Mouse (Mus musculus) c-Kit-positive CD71-positive TER-119-positive erythroid progenitor cells, embryonic 14.5 days (primary cell): ENCODE results near the gene Snx27.

Source experiments
- DNase-seq: peaks from one replicate; pipeline ENCODE4 v3.0.0-alpha.2; 2013; ENCODE audit warnings: low spot score

Gene Snx27

DNA sequence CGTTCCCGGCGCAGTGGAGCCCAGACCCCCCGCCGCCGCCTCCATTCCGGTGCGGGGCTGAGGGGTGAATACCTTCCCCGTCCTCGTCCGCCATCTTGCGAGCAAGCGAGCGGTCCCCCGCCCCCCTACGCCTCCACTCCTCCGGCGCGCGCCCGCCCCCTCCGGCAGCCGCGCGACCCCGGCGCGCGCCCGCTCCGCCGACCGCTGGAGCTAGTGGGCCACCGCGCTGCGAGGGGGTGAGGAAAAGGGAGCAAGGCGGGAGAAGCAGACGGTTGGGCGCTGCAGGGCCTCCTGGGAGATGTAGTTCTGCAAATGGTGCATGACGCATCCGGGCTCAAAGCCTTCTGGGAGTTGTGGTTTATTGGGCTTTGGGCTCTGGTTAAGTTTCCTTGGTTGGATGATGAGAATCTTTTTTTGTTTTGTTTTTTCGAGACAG, at the start of gene Snx27:
Gene Snx27 (minus strand): TSS at position 261 of the 436 bp plus-strand sequence.
- DNase-seq: peak; percentile 64

- no peak for DNase-seq
Observed at GRCm38 (mm10) chr3:94629876-94630275, 47.4 kb upstream of the Snx27 start.

GRCm38 (mm10) chr3:94628712-94629111, 46.2 kb upstream of the Snx27 start:
- no peak for DNase-seq

GRCm38 (mm10) chr3:94624281-94624680, 41.8 kb upstream of the Snx27 start:
- no peak for DNase-seq

DNA sequence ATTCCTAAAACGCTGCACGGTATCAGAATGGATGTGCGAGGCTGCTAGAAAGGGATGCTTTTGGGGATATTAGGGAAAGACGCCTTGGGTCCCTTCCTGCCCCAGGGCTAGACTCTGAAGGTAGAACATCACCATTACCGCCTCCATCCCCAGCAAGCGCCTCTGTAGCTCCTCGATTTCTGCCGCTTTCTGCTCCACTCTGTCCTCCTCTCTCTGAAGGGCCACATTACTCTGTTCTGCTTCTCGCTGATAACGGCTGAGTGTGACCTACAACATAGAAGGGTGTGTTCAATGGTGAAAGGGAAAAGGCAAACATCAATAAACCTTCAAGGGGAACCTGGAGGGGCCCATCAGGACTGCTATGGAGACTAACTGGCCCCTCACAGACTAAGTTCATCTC, 40.0 kb upstream of the Snx27 start:
- peak; percentile 43 for DNase-seq

DNA sequence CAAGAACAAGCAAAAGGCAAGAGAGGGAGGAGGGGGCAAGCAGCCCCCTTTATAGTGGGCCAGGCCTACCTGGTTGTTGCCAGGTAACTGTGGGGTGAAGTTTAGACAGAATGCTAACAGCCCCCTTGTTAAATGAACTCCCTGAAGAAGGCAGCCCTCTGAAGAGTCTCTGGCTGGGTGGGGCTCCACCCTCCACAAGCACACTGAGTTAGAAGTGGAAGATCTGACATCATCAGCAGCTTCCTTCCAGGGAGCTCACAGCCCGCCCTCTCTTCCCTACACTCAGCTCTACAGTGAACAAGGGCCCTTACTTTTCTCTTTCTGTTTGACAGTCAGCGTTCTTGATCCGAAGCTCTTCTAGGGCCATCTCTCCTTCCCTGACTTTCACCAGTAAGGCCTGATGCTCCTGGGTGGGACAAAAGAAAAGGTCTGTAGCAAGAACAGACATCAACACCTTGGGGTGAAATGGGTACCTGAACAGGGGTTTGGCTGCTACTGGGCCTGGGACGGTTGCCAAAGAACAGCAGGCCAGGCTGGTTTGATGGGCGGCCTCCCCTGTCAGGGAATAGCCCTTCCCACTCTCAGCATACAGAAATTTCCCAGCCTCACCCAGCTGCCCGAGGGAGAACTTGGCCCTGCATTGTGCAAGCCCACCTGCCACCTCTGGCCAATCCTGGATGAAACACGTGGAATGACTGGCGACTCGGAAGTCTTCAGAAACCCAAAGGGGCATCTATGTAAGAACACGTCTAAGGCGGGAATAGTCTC, 39.4 kb upstream of the Snx27 start:
- DNase-seq: peak; percentile 40

DNA sequence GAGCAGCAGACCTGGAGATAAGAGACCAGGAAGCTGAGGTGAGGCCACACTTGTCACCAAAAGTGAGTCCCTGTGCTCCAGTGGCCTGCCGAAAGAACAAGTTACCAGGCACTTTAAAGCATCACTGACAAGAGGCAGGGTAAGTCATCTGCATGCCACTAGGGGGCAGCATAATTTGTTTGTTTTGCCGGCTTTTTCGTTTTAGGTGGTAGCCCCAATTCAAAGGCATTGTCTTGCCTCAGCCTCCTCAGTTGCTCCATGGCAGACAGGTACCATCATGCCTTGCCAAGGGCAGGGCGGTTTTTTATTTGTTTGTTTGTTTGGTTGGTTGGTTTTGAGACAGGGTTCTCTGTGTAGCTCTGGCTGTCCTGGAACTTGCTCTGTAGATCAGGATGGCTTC, 34.2 kb upstream of the Snx27 start:
- peak; percentile 66 for DNase-seq

- DNase-seq: no peak
Observed at GRCm38 (mm10) chr3:94613258-94613878, 30.9 kb upstream of the Snx27 start.

GRCm38 (mm10) chr3:94612274-94612673, 29.8 kb upstream of the Snx27 start:
- DNase-seq: no peak

DNA sequence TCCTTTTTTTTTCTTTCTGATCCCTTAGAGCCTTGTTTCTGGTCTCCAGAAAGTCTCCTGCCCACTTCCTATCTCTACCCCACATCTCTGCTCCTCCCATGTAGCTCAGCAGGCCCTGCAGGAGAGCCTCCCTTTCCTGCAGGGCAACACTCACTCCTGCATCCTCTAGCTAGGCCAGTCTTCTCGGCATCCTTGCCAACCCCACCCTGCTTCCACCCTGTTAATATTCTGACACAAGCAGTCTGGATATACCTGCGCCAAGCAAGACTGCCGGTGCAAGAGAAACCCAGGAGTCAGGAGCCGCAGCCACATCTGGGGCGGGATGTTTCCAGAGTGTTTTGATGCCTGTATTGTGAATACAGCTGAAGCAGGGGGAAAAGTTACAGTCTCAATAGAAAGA, 29.3 kb upstream of the Snx27 start:
- no peak for DNase-seq

DNA sequence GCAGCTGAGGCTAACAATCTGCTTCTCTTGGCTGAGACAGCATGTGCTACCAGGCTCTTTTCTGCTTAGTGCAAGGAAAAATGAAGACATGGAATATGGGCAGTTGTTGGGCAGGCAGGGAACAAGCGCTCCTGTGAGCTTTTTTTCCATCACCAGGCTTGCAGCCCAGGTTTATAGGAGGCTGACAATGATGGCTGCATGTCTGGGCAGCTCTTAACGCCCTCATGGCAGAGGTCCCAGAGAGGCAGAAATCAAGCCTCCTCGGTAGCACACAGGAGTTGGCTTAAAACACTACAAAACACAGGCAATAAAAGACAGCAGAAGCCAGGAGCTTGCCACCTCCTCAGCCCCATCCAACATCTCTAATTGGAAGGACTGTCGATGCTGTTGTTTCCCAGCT, 28.8 kb upstream of the Snx27 start:
- no peak for DNase-seq

- DNase-seq: no peak
Observed at GRCm38 (mm10) chr3:94610581-94610980, 28.1 kb upstream of the Snx27 start.

DNA sequence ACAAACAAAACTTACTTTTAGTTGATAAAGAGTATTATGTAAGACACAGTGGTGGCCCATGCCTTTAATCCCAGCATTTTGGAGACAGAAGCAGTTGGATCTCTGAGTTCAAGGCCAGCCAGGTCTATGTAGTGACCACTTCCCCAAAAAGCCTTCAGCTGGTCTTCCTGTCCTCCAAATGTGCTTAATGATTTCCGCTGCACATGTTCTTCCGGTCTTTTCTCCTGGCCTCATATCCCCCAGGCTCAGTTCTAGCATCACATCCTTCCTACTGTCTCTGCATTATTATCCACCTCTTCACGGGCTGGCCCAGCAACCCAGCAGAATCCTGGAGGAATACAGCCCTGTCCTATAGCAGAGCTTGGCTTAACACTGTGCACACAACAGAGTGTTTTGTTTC, 27.1 kb upstream of the Snx27 start:
- no peak for DNase-seq

GRCm38 (mm10) chr3:94601959-94602358, 19.4 kb upstream of the Snx27 start:
- DNase-seq: peak; percentile 46

DNA sequence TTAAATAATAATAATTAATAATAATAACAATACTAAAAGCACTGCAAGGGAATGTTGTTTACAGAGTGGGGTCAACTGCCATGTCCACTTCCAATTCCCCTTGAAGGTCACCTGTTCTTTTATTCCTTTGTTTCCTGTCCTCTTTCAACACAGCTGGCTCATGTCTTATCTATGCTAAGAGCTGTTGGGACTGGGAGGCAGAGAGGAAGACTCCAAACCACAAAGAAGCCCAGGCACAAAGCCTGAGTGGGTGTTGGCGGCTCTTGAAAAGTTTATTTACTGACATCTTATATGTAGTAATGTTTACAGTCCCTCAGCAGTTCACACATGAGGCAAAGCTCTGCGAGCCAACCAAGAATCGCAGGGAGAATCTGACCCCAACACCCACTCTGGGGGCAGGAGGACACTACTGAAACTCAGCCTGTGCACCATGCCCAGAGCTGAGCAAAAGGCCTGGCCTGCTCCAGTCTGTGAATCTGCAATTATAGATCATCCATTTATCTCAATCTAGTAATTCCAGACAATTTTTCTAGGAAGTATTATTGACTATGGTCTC, 14.8 kb upstream of the Snx27 start:
- DNase-seq: no peak

DNA sequence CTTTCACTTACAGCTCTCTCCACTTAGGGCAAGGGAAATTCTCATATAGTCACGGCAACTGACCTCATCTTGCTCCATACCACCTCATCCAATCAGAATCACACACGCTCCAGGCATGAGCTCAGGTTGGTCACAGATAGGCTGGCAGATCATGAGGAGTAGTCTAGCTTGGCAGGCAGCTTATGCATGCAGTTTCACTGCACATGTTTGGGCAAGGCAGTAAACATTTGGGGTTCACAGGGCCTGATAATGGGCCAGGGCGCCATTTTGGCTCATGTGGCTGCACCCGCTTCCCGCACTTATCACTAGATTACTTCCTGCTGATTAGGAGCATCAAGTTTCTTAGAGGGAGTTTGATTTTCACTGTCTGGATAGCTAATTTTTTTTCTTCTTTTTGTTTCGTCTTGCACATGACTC, 13.4 kb upstream of the Snx27 start:
- no peak for DNase-seq

DNA sequence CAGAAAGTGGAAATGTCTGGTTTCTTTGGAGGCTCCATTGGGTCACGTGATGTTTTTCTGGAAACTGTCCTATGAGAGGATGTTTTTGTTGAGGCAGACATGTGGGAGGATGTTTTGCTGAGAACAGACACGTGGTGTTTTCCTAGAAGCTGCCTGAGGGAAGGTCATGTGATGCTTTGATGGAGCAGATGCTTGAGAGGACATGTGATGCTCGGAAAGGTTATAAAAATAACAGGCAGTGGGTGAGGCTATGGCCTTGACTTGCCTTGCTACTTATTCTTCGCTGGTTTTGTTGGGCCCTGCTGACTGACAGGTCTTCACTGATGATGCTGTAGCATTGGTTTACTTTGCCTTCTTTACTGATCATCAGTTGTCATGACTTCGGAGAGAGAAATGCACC, 8.6 kb upstream of the Snx27 start:
- DNase-seq: no peak

DNA sequence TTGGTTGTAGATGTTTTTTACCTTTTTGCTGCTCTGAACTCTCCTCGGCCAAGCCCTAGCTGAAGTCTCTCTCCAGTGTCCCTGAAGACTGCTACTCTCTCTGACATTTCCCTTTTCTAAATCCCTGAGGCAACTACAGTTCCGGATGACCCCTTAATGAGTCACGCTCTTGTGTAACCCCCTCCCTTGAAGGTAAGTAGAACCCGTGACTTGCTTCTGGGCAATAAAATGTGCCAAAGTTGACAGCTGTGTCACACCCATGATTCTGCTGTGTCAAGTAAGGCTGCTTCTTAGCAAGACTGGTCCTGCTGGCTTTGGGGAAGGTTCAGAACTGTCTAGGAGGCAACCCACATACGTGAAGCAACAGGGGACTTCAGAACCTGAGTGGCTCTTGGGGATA, 5.4 kb upstream of the Snx27 start:
- DNase-seq: no peak

- no peak for DNase-seq
Observed at GRCm38 (mm10) chr3:94582944-94583343, 428 bp upstream of the Snx27 start.

DNA sequence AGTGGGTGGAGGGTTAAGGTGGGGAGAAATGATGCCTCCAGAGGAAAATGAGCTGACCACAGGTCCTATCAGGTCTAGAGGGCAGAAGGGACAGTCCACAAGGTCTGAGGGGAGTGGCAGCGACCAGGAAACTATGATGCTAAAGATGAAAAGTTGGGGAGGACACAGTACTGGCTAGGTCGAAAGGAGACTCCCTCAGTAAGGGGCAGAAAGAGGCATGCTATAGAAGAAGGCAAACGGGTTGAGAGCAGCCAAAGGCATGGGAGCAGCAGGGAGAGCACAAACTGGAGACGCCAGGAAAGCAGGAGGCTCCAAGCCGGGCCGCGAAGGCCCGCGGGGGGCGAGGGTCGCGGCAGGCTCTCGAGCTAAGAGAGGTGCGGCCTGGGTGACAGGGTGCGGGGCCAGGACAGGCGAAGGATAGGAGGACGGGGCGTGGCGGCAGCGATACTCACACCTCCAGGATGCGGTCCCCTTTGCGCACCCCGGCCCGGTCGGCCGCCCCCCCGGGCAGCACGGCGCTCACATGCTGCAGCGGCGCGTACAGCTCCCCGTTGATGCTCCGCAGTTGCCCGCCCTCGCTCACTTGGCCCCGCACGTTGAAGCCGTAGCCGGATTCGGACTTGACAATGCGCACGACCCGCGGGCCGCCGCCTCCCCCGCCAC, 592 bp downstream of the Snx27 start:
- peak; percentile 29 for DNase-seq

- DNase-seq: peak; percentile 15
Observed at GRCm38 (mm10) chr3:94581138-94581780, 1.3 kb downstream of the Snx27 start.

GRCm38 (mm10) chr3:94574506-94574905, 8.0 kb downstream of the Snx27 start:
- DNase-seq: no peak
